Mouse (Mus musculus) cerebral cortex, adult 2 months (tissue): ENCODE measurements around the gene Fam69a.

ENCODE experiments used
- WGBS: fragments of 180-500 bp; shearing (Covaris S2); methylation state at CpG from one replicate; pipeline ENCODE4 v1.1.7; 2018; 5-methylcytosine and 5-hydroxymethylcytosine counted together

The Fam69a gene

DNA sequence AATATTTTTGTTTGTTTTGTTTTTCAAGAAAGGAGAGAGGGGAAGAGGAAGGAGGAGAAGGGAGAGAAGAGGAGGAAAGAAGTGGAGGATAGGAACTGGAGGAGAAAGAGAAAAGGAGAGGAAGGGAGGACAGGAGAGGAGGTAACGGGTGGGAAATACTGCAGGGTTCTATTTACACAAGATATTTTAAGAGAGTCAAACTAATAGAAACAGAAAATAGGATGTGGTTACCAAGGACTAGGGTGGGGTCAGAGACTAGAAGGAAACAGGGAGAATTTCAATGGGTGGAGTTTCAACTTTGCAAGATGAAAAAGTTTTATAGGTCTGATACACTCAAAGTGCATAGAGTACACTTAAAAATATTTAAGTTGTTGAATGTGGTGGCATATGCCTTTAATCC lies 7.0 kb downstream of the Fam69a start:
- WGBS: 76% methylated on average over 1 of the region's 1 CpGs

DNA sequence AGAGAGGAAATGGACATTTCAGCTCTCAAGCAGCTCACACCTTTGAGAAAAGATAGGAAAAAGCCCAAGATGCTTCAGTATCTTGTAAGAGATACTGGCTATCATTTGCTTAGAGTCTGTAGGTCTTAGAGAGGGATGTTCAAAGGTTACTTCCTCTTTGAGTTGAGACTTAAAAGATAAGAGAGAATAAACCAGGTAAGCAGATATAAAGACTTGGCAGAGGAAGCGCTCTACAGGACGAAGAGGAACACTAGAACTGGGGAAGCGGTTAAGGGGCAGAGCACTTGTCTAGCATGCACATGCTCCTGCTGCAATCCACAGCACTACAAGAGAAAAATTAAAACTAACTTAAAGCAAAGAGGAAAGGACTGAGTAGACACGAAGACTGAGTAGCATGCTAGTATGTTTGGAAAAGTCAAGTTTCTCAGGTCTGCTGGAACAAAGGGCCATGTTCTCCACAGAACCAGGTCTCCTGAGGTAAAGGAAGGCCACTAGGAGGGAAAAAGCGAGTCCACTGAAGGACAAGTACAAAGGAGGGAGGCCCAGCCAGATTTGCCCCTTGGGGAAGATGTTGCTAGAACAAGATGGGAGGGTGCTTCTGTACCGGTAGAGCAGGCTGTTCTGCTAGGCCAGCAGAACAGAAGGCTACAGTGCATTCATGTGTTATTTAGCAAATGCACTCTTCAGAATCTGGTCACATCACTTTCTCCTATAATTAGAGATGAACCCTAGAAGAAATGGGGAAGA lies 8.4 kb downstream of the Fam69a start:
- 73% methylated on average over 6 of the region's 6 CpGs for WGBS

DNA sequence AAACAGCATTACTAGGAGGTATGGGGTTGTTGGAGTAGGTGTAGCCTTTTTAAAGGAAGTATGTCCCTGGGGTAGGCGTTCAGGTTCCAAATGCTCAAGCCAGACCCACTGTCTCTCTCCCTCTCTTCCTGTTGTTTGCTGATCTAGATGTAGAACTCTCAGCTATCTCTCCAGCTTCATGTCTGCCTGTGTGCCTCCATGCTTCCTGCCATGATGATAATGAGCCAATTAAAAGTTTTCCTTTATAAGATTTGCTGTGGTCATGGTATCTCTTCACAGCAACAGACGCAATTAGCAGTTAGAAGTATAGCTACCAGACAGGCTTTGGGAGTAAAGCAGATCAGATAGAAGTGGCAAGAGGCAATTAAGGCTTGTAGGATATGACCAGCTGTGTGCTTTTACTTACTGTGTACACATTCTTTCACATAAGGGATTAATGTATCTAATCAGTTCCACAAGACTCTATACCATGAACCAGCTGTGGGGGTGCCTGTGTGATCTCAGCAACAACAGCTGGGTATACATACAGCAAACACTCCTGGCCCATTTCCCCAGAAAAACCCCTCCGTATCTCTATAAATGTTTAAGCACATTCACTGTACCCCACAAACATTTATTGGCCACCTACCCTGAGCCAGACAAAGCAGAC lies 9.1 kb downstream of the Fam69a start:
- WGBS: 82% methylated on average over 3 of the region's 3 CpGs

GRCm38 (mm10) chr5:107973310-107973709 lies 13.6 kb downstream of the Fam69a start:
- WGBS: 66% methylated on average over 2 of the region's 2 CpGs

DNA sequence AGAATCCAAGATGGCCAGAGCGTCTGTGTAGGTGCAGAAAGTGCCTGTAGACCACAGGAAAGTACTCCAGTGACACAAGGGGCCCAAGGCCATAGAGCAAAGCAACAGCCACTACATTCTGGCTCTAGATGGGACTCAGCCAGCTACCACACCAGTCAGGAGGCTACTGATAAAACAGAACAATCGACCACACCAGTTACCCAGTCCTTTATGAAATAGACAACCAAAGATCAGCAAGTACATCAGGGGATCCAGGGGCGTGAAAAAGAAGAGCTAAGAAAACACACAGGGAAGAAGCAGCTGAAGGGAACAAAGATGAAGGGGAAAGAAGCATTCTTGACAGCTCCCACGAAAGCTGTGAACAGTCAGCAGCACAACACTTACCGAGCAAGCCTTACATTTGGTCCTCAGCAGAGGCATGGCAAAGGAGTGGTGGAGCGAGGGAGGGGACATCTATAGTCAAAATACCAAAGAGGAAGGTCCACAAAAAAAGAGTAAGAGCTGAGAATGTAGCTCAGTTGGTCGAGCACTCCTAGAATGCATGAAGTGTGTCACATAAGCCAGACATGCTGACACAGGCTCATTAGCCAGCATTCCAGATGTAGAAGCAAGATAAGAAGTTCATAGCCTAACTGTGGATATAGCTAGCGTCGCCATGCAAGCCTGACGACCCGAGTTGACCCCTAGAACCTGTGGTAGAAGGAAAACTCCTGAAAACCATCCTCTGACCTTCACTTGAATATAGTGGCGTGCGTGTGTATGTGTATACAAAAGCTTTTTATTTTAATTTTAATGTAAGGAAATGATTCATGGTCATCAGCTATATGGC lies 14.2 kb downstream of the Fam69a start:
- 74% methylated on average over 13 of the region's 13 CpGs for WGBS

DNA sequence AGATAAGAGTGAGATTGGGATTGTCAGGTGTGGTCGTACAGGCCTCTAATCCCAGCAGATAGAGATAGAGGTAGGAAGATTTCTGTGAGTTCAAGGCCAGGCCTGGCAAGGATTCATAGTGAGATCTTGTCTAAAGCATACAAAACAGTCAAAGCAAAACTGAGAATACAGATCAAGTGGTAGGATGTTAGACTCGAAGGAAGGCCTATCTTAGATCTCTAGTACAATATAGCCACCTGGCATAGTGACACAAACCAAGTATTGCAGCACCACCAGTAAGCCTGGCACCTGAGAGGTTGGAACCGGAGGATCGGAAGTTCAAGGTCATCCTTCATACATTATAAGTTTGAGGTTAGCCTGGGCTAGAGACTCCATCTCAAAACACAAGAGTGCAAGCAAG lies 15.8 kb downstream of the Fam69a start:
- WGBS: 89% methylated on average over 4 of the region's 4 CpGs

- 83% methylated on average over 1 of the region's 1 CpGs for WGBS
Observed at GRCm38 (mm10) chr5:107969818-107970217, 17.1 kb downstream of the Fam69a start.

DNA sequence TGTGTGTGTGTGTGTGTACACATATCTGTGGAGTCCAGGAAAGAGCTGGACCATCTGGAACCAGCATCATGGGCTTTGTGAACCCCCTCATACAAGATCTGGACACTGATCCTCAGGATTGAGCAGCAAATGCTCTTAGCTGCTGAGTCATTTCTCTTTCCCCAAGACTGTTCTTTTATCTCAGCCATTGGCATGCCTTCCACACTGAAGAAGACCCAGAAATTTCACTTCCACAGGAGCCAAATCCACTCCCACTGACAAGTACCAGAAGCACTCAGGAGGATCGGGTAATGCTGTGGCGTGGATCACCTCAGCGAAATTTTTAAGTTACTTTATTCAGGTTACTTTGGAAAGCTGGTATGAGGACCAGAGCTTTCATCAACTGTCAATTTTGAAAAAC lies 18.8 kb downstream of the Fam69a start:
- 58% methylated on average over 3 of the region's 3 CpGs for WGBS

GRCm38 (mm10) chr5:107966841-107967457 lies 19.9 kb downstream of the Fam69a start:
- 55% methylated on average over 4 of the region's 4 CpGs for WGBS

DNA sequence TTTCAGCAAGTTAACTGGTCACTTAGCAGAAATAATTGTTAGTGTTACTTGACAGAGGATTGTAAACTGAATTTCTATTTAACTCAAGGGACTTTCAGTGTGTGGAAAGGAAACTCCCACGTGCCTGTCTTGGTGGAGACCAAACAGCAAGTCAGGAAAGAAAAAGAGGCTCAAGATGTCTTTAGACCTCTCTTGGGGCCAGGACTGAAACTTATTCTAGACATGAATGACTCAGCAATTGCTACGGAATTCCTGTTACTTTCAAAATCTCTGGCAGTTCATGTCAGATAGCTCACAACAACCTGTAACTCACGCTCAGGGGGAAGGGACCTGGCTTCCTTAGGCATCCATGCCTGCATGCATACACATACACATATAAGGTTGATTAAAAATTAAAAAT lies 20.7 kb downstream of the Fam69a start:
- WGBS: 61% methylated on average over 3 of the region's 3 CpGs

DNA sequence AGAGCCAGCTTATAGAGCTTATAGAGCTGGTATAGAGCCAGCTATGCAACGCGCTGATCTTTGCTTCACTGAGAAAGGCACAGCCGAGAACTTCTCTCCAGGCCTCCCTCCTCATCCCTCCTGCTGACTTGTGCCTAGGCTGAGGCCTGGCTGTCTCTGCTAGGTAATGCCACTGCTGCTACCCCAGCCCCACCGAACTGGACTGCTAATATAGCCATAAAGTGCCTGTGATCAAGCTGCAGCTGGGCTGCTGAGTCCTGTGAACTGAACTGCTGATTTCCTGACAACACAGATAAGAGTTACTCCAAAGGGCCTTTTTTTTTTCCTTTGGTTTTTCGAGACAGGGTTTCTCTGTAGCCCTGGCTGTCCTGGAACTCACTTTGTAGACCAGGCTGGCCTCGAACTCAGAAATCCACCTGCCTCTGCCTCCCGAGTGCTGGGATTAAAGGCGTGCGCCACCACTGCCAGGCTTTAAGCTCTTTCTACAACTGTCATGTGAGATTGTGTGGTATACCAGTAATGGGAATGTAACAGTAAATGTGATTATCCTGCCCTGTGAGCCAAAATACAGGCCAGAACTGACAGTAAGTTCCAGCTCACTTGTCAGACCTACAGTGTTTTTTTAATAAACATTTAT lies 21.4 kb downstream of the Fam69a start:
- 79% methylated on average over 9 of the region's 9 CpGs for WGBS

DNA sequence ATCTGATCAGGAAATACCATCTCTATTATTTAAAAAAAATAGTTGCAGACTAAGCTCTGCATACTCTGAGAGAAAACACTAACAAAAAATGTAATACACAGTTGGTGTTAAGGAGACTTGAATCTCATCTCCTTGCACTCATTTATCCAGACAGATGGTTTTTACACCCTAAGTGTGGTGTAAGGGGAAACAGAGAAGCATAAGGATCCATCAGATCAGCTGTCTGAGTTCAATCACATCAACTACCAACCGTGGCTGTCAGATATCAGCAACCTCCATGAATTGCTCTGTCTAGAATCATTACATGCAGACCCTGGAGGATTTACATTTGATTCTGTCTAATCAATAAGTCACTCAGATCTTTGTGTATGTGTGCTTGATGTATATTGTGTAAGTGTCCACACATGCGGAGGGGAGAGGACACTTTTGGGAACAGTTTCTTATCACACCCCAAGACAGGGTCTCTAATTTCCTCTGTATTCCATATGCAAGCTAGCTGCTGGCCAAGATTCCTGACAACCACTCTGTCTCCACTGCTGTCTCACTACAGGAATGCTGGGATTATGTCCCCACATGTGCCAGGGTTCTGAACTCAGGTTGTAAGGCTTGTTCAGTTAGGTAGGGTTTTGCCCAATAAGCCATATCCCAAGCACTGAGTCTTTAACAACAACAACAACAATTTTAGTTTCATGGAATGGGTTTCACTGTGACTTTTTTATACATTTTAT lies 22.7 kb downstream of the Fam69a start:
- 71% methylated on average over 2 of the region's 2 CpGs for WGBS

DNA sequence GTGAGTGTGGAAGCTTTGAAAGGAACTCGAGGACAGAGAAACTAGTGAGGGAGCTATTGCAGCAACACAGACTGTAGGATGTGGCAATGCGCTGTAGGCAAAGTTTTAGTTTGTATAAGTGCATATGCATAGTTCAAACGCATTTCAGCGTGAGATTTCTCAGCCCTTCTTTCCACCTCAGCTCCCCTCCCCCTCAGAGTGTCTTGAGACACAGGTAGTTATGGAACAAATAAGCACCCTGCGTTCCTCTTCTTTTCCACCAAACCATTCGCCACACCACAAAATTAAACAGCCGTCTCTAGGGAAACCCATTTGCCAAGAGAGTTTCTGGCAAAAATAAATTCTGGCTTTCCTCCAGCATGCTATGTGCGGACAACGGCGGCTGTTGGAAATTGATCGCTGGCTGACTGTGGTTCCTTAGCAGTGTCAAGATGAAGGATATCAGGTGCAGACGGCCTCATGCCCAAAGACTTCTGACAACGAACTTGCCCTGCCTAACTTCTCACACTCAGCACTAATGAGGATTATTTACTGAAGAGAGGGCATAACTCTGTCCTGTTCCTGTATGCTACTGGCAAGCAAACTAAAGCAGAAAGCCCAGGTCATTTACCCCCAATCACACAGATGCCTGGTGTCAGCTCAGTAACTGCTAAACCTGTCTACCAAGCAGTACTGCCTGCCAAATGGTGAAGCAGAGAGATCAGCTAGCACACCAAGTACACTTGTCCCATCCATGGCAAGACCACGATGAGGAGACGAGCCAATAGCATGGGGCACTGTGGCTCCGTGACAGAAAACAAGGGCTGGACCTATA lies 25.2 kb downstream of the Fam69a start:
- 23% methylated on average over 16 of the region's 16 CpGs for whole genome bisulfite sequencing

GRCm38 (mm10) chr5:107960532-107961202 lies 26.2 kb downstream of the Fam69a start:
- 79% methylated on average over 14 of the region's 14 CpGs for whole genome bisulfite sequencing

DNA sequence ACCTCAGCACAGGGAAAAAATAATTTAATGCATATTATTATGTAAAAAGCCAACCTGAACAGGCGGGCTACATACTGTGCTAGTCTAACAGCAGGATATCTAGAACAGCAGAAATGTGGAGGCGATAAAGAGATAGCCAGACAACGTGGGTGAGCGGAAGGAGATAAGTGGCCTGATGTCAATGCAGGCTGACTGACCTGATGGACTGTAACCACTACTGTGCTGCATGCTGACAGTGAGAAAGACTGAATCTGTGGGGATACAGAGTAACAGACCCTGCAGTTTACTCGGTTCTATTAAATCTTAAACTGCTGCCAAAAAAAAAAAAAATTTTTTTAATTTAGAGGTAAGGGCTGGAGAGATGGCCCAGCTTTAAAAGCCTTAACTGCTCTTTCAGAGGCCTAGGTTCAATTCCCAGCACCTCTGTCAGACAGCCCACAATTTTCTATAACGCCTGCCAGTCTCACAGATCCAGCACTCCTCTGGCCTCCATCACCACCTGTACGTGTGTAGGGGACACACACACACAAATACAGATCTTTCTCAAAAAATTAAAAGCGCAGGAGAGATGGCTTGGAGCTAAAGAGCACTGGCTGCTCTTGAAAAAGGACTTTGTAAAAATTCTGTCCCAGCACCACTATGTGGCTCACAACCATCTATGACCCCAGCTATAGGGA lies 27.1 kb downstream of the Fam69a start:
- WGBS: 81% methylated on average over 8 of the region's 8 CpGs

DNA sequence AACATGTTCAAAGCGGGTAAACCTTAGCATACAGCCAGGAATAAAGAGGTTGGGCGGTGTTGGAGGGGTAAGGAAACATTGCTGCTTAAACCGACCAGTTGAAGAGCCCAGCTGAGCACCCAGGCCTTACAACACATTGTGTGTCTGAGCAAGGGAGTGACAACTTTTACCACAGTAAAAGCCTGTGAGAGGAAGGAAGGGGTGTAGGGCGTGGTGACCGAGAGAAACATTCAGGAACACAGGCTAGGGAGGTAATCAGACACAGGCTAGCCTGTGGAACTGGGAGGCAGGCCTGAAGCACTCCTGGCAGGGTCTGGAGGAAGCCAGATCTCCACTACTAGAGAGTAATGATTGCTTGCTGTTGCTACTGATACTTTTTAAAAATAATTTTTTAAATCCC lies 36.2 kb downstream of the Fam69a start:
- WGBS: 77% methylated on average over 5 of the region's 5 CpGs

- WGBS: 85% methylated on average over 3 of the region's 3 CpGs
Observed at GRCm38 (mm10) chr5:107949607-107950006, 37.3 kb downstream of the Fam69a start.

GRCm38 (mm10) chr5:107948899-107949298 lies 38.0 kb downstream of the Fam69a start:
- 55% methylated on average over 1 of the region's 1 CpGs for WGBS

- WGBS: 38% methylated on average over 2 of the region's 2 CpGs
Observed at GRCm38 (mm10) chr5:107947548-107947947, 39.3 kb downstream of the Fam69a start.
